Mouse (Mus musculus): ENCODE results near the gene Abi3. TPM values are rescaled to one million over a fixed set of nuclear protein-coding genes. Genes with fewer than 3 reads are reported as not detected.
"Not testable (repeated sequence)": the region's sequence is repeated elsewhere in the genome, so short reads cannot be mapped to it uniquely, and the experiment has no call there.

The Abi3 gene
- total RNA-seq (2015): 14.7 and 19.8 TPM in 2 replicates
- total RNA-seq (2017): 13.7 and 20.0 TPM in 2 replicates

DNA sequence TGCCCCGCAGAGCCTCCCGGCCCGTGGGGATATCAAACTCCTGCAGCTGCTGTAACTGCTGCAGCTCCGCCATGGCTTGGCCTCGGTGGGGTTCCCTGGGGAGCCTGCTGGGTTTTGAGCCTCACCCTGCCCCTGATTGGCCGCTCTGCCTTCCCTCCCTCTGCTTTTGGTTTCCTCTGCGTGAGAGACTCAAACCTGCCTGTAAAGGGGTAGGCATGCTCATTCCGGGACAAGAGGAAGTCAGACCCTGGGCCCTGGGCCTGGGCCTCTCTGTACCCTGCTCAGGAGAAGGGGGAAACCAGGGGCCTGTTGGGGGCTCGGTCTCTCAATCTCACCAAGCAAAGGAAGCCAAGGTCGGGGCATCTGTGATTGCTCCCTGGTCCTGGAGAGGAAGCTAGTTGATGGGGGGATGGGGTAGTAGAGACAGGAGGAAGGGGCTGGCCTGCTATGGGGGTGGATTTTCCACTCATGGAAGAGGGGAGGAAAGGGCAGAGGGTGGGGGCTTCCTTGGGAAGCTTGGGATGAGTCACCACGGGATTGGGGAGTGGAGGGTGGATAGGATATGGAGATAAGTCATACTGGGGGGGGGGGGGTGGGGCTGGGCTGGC lies at the start of gene Abi3:
Gene Abi3 (minus strand): TSS at position 403 of the 608 bp plus-strand sequence.
- ATAC-seq (ENCODE audit: poor library complexity, severe bottlenecking): peak; percentile 58

DNA sequence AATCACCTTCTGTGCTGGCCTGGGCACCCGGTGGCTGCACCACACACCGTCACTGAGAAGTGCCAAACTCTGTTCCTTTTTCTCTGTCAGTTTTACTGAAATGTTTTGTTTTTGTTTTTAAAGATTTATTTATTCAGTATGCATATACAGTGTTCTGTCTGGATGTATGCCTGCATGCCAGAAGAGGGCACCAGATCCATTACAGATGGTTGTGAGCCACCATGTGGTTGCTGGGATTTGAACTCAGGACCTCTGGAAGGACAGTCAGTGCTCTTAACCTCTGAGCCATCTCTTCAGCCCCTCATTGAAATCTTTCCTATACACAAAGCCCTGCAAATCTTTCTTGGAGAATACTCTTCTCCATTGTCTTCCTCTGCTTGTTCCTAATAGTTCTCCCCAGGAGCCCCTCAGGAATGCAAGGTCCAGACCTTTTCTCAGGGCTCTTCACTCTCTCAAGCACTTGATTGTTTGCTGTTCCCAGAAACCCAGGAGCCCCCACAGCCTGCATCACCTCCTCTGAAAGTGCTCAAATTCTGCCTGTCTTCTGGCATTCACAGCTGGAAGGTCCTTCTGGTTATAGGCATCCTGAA lies 48.3 kb upstream of the Abi3 start:
- no peak for ATAC-seq (ENCODE audit: poor library complexity, severe bottlenecking)

DNA sequence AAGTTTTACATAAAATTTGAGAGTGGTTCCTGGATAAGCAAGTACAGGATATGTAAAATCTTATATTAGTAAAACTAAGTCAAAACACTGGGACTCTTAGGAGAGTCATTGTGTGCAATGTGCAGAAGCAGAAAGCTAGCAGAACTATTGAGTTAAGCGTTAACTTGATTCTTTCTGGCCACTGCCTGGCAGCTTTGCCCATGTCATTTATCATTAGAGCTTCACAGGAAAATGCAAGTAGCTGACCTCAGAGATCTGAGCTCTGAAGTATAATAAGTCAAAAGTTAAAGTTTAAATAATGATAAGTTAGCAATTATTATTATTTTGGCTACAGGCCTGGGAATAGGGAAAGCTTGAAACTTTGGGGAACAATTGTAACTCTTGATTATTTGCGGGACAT lies 37.6 kb upstream of the Abi3 start:
- ATAC-seq (ENCODE audit: poor library complexity, severe bottlenecking): not testable (repeated sequence)

DNA sequence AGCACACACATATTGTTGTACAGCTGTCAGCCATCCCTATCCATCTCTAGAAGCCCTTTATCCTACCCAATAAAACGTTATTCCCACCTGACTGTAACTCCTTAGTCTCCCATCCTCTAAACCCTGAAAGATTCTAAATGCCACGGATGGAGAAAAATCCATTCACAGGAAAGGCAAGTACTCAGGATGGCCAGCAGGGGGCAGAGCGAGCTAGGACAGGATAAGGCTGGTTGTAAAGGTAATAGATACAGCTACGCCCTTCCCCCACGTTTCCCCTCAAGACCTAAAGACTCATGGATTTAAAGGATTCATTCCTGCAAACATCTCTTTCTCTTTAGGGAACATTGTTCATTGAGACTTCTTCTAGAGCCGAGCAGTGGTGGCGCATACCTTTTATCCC lies 34.0 kb upstream of the Abi3 start:
- ATAC-seq (ENCODE audit: poor library complexity, severe bottlenecking): peak; percentile 56

DNA sequence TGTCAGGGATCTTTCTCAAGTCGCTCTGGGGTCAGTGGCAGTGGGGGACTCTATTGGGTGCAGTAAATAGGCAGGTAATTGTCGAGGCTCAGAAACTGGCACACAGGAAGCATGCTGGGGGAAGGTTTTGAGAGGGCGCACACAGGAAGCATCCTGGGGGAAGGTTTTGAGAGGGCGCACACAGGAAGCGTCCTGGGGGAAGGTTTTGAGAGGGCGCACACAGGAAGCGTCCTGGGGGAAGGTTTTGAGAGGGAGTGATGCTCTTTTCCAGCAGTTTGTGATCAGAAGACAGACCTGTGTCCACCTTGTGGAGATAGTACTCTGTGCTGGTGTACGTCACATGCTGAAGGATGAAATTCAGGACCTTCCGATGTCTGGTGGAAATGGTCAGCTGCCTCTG lies 33.5 kb upstream of the Abi3 start:
- no peak for ATAC-seq (ENCODE audit: poor library complexity, severe bottlenecking)

DNA sequence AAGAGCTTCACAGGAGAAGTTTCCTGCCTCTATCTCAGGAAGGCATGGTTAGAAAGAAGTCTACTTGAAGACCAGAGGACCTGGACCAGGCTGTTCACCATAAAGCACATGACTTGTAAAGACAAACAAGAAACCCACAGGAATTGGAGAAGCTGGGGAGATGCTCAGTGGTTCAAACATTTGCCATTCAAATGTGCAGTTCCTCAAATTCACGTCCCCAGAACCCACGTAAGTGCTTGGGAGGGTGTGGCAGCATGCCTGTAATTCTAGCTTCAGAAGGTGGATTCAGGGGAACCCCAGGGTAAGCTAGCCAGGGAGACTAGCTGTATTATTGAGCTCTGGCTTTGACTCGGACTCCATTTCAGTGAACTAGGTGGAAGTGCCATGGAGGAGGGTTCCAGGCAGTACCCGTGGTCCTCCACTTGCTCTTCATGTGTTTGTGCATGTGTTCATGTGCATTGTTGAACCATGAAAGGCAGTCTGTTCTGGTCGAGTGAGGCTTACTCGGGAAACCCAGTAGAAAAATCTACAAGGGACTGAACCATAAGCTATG lies 27.7 kb upstream of the Abi3 start:
- ATAC-seq (ENCODE audit: poor library complexity, severe bottlenecking): peak; percentile 94

DNA sequence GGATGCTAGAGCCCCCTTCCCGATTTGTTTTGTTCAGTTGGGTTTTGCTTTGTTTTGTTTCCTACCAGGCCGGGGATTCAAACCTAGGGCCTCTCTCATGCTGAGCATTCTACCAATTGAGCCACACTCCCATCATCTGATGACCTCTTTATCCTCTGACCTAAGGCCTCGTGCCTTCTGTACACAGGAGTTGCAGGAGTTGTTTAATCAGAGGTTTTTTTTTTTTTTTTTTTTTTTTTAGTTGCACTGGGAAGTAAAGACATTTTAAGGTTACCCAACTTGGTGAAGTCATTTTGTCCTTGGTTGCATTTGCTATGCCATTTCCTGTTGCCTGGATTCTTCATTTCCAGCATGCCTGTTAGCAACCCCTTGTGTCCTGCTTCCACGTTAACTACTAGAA lies 27.2 kb upstream of the Abi3 start:
- peak; percentile 60 for ATAC-seq (ENCODE audit: poor library complexity, severe bottlenecking)

DNA sequence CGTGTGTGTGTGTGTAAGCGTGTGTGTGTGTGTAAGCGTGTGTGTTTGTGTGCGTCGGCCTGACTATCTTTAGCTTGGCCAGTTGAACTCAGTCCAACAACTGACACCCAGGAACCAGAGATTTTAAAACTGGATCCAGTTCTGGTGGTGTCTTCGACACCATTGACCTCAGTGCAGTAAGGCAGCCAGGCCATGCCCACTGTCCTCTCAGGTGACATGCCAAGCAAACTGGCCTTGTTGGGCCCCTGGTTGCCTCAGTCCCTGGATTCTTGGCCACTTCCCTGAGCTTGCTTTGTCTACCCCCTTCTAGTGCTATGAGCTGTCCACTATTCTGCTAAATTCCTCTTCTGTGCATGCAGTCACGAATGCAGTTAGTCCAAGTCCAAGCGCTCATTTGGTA lies 19.1 kb upstream of the Abi3 start:
- no peak for ATAC-seq (ENCODE audit: poor library complexity, severe bottlenecking)

DNA sequence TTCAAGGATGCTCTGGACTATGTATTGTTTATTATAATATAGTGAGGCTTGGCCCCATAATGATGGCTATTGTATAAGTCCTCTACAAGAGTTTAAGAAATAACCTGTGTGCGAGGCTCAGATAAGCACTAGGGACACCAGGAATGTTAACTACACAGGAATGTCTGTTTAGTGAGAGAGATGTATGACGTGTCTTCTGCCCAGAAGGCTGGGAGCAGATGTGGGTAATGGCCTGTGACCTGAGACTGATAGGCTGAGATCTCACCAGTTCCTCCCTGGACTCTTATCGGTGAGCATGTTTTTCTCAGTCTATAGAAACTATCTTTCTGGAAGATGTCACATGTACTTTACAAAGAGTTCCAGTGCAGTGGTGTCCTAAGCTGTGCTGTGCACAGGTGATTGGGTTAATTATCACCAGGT lies 17.8 kb upstream of the Abi3 start:
- no peak for ATAC-seq (ENCODE audit: poor library complexity, severe bottlenecking)

DNA sequence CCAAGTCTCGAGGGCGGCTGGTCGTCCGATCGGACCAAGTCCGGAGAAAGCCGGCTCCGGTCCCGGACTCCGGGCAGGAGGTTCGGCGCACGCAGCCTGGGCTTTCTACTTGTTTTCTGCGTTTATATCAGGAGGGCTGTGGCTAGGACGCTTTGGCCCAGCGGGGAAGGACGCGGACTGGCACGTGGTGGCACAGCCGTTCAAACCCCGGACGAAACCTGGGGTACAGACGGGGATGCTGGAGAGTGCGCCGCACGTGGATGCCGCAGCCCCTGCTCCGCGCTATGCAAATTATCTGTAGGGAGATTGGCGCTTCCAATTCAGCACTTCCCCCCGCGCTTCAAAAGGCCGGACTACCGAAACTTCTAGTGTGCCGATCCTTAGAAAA lies 17.2 kb upstream of the Abi3 start:
- ATAC-seq (ENCODE audit: poor library complexity, severe bottlenecking): peak; percentile 40

DNA sequence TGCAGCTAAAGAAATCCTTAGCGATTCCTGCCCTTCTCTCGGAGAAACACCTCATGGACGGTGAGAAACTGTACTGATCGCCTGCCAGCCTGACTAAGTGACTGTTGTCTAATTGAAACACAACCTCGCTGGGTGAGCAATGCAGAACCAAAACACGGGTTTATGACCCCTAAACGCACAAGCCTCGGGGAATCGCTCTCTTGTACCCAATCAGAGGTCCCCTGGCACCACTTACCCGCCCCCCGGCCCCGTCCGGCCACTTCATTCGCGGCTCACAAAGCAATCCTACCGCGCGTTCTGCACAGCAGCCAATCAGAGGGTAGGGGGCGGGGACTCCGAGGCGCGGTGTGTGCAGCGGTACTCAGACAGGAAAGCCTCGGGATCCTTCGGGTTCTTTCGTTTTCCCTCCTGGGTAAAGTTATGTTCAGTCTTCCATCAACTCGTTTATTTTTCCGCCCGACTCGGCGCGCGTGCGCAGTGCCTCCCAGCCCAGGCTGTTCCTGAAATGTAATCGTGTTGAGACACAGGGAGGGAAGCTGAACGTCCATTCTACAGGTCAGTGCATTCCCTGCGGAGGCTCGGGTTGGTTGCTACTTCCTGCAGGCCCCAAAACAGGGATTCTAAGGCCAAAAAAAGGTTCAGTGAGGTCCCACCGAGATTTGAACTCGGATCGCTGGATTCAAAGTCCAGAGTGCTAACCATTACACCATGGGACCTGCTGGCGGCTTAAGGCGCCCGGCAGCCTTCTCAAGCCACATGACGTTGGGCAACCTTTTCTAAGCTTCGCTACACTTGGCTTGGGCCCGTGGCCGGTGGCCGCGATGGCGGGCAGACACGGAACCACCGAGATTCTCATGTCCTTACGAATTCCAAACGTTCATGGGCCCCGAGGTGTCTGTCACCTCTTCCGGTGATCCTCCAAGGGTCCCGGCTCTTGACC lies 16.5 kb upstream of the Abi3 start:
- ATAC-seq (ENCODE audit: poor library complexity, severe bottlenecking): peak; percentile 95

DNA sequence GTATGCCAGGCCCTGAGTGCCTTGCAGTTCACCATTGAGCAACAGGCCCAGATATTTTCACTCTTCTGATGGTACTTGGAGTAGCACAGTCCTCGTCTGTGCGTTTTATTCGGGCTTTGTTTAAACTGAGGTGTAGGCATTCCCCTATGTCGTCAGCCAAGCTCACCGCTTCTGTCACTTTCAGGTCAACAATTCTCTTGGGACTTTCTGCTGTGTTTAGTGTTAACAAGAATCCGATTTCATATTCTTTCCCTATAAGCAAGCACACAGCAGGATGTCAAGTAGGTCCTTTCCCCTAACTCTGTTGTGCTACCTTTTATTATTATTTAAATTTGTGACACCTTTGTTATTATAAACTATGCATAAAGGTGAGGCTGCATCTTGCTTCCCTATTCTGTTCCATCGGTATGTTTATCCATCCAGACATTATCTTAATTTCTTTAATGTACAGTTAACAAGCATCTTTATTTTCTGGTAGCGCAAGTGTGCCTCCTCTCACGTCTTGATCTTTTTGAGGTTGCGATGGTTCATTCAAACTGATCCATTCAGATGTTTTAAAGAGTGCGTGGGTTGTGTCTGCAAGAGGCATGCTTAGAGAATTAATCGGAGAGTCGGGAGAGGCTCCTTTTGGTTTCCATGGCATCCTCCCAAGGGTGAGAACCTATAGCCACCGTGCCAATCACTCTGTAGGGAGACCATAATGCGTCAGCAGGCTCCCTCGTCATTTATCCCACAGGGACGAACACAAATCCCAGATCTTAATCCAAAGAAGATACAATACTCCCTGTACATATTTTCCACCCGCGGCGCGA lies 15.6 kb upstream of the Abi3 start:
- no peak for ATAC-seq (ENCODE audit: poor library complexity, severe bottlenecking)

DNA sequence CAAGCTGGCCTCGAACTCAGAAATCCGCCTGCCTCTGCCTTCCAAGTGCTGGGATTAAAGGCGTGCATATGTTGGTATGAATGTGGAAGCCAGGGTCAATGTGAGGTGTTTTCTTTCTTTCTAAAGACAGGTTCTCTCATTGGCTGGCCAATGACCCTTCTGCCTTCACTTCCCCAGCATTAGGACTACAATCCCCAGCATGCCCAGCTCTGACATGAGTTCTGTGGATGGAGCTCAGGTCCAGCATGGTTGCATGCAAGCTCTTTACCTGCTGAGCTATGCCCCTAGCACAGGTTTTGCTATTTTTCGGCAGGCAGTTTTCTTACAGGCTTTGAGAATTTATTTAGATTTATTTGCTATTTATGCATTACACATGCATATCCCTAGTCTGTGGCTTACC lies 15.0 kb upstream of the Abi3 start:
- ATAC-seq (ENCODE audit: poor library complexity, severe bottlenecking): no peak

DNA sequence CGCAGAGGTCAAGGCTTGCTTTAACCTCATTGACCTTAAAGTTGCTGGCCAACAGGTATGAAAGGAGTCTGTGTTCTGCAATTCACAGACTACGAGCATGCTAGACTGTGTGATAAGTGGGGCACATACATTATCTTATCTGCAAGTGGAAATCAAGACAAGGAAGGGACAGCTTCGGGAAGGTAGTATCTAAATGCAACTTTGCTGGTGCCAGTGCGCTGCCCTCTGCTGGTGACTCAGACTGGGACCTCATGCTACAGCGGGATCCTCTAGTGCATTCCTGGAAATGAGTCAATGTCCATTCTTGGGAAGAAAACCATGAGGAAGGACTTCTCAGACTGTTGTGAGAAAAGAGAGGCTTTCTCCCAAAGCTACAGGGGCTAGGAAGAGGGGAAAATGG lies 11.4 kb upstream of the Abi3 start:
- 0 out of 2 replicates have a peak, but pooled peaks have one; percentile 31 for ATAC-seq (ENCODE audit: poor library complexity, severe bottlenecking)

DNA sequence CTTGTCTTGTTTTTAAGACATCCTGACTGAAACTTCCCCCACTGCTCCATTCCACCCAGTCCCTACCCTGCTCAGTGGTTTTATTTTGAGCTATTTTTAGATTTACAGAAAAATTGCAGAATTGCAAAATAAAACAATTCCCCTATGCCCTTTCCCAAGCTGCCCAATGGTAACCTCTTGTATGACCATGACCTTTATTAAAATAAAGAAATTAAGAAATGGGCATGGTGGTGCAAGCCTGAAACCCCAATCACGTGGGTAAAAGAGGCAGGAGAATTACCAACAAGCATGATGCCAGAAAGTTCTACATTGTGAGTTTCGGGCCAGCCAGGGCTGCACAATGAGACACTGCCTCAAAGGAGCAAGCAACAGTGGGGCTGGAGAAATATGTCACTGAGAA lies 8.6 kb upstream of the Abi3 start:
- ATAC-seq (ENCODE audit: poor library complexity, severe bottlenecking): peak; percentile 73

DNA sequence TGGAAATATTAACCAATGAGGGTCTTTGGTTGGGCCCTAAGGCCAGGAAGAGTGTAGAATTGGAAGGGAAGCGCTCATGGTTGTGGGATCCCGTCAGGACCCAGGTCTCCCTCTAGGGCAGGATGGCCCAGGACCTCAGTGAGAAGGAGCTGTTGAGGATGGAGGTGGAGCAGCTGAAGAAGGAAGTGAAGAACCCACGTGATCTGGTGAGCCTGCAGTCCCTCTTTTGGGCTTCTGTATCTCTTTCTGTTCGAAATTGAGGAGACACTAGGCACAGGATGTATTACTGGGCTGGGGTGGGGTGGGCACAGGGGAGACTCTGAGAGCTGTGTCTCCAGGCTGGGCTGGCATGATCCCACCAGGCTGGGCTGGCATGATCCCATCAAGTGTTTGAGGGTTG lies 2.7 kb upstream of the Abi3 start:
- no peak for ATAC-seq (ENCODE audit: poor library complexity, severe bottlenecking)

DNA sequence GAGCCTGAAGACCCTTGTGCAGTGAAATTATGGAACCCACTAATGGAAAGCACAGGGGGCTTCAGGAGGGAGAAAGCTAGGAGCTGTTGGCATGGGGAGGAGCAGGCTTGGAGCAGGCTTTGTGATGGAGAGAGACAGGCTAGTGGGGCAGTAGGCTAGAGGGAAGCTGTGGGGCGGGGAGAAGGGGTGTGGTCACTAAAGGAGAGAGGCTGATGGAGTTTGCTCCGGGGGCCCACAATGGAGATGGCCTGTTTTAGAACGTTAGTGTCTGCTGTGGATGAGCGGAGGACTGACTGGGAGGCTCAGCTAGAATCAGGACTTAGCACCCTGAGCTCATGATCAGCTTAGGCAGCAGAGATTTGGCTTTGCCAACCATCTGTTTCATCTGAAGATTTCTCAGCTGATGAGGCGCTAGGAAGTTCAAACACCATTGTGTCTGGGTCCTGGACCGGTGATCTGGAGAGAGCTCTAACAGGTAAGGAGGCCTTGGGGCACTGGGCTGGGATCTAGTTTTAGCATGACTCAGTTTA lies 1.2 kb upstream of the Abi3 start:
- ATAC-seq (ENCODE audit: poor library complexity, severe bottlenecking): no peak

DNA sequence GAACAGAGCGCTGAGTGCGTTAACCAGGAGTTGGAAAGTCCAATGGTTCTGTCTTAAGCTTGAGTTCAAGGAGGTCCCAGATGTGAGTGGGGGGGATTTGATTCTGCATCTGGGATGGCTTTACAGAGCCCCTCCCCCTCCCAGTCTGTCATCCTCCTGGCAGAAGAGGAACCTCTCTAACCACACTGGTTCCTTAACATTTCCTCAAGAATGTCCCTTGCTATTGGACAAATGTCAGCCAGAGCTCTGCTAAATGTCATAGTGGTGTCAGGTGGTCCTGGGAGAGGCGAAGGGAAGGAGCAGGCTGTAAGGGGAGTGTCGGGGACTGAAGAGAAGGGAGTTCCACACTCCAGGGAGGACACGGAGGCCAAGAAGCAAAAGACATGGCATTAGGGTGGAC lies 677 bp upstream of the Abi3 start:
- peak; percentile 76 for ATAC-seq (ENCODE audit: poor library complexity, severe bottlenecking)

DNA sequence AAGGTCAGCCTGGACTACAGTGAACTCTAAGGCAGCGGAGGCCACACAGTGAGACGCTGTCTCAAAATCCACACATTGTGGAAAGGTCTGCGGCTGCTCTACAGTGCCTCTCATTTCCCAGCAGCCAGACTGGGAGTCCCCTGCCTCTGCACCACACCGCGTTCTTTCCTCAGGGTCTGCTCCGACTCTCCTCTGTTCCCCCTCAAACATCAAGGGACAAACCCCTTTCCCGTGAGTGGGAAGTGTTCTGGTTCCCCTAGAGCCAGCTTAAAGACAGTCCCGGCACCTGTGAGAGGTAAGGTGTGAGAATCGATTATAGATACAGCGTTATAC lies 812 bp downstream of the Abi3 start:
- no peak for ATAC-seq (ENCODE audit: poor library complexity, severe bottlenecking)

DNA sequence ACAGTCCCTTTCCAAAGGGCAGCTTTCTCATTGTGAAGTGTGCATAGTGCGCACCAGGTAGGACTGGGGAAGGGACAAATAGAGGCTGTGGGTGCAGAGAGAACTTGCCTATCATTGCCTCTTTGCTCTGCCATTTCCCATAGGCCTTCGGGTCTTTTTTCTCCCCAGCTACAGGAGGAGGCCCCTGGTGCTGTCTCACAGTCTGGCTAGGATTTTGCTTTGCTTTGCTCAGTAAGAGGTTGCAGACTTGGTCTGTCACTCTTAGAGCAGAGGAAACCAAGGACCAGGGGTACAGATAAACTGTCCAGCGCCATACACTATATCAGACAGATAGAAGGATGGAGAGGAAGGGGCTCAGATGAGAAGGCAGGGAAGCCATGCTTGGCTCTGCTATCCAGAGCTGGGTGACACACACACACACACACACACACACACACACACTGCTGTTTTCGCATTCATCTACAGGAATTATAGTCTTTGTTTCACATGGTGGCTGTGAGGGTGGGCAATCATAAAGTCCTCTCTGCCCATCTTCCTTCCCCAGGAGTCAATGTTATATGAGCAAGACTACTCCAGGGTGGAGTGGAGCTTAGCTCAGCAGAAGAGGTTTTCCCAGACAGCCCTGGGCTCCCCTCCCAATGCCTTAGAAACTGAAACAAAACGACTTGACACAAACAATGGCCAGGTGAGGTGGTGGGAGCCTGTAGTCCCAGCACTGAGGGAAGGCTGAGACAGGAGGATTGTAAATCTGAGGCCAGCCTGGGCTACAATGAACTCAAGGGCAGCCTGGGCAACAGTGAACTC lies 1.4 kb downstream of the Abi3 start:
- no peak for ATAC-seq (ENCODE audit: poor library complexity, severe bottlenecking)

Data from megakaryocyte, adult 5-6 weeks (primary cell).